Comparison of ENCODE assay signal across 21 mouse cellular contexts in the genomic region with DNA sequence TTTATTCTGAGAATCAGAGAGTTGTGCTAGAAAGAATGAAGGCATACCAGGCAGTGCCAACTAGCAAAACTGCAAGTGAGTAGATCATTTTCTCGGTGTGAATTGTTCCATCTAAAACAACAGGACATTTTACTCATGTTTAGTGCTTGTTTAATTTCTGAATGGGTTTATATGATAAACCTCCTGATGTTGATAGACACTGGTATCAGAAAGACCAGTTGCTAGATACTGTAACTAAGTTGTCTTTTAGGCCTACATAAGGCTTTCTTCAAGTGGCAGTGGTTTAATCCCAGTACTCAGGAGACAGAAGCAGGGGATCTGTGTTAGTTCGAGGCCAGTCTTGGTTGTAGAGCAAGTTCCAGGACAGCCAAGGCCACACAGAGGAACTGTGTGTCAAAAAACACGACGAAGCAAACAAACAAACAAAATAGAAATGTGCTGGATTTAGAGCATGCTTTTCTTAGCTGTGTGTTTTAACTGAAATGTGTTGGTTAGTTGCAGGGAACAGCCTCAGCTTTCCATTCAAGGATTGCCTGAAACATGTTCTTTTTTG.
"Had no signal": no experiment of that assay in that cellular context is flagged by ENCODE, and none has a peak within 500 bp of the region (broad histone marks: within the 10 kb centered on the region; RNA-seq: fewer than 3 reads in every experiment).

No protein-coding gene starts in this region.

- H3K27ac ChIP-seq: liver, embryonic 15.5 days; macrophage; midbrain, embryonic 10.5 days; midbrain, embryonic 12.5 days; neural tube, embryonic 13.5 days; neural tube, embryonic 15.5 days; stomach, embryonic 15.5 days; stomach, postnatal 0 days had no signal

- H3K4me1 ChIP-seq: midbrain, embryonic 10.5 days; midbrain, embryonic 12.5 days; neural tube, embryonic 13.5 days; neural tube, embryonic 15.5 days; stomach, embryonic 15.5 days had no signal

- H3K4me3 ChIP-seq: liver, embryonic 15.5 days; megakaryocyte, embryonic 14.5 days; midbrain, embryonic 10.5 days; midbrain, embryonic 12.5 days; myocyte; neural tube, embryonic 13.5 days; neural tube, embryonic 15.5 days; stomach, embryonic 15.5 days had no signal

- ATAC-seq: midbrain, embryonic 16.5 days had no signal

- H3K9ac ChIP-seq: liver, embryonic 15.5 days; lung, embryonic 14.5 days; midbrain, embryonic 12.5 days; neural tube, embryonic 13.5 days; neural tube, embryonic 15.5 days; stomach, embryonic 15.5 days had no signal

- DNase-seq: lung, adult 18-20 months; lung, embryonic 14.5 days; lung, postnatal 14 days; lung, postnatal 36 days; midbrain, embryonic 14.5 days; retina, postnatal 1 day; right cerebral cortex, adult 18-20 months; thymus, adult 2 months; thymus, postnatal 25 days; thymus, postnatal 4 days had no signal

- H3K4me2 ChIP-seq: liver, embryonic 15.5 days; lung, embryonic 14.5 days; midbrain, embryonic 12.5 days; neural tube, embryonic 13.5 days; neural tube, embryonic 15.5 days; stomach, embryonic 15.5 days had no signal

- H3K27me3 ChIP-seq: liver, embryonic 15.5 days; megakaryocyte, embryonic 14.5 days; midbrain, embryonic 12.5 days; neural tube, embryonic 13.5 days; neural tube, embryonic 15.5 days; stomach, embryonic 15.5 days had no signal

- H3K9me3 ChIP-seq: liver, embryonic 15.5 days; megakaryocyte, embryonic 14.5 days; midbrain, embryonic 10.5 days; midbrain, embryonic 12.5 days; neural tube, embryonic 13.5 days; neural tube, embryonic 15.5 days; stomach, embryonic 15.5 days had no signal
